Mouse (Mus musculus): ENCODE measurements around the gene Ephb2. TPM values are rescaled to one million over a fixed set of nuclear protein-coding genes. Genes with fewer than 3 reads are reported as not detected.

Gene Ephb2
- total RNA-seq, 1 experiment from 2014 or later = 11.3 TPM

- DNase-seq = no peak
These were observed 671 bp upstream of the Ephb2 start for GRCm38 (mm10) chr4:136836387-136836931.

DNA sequence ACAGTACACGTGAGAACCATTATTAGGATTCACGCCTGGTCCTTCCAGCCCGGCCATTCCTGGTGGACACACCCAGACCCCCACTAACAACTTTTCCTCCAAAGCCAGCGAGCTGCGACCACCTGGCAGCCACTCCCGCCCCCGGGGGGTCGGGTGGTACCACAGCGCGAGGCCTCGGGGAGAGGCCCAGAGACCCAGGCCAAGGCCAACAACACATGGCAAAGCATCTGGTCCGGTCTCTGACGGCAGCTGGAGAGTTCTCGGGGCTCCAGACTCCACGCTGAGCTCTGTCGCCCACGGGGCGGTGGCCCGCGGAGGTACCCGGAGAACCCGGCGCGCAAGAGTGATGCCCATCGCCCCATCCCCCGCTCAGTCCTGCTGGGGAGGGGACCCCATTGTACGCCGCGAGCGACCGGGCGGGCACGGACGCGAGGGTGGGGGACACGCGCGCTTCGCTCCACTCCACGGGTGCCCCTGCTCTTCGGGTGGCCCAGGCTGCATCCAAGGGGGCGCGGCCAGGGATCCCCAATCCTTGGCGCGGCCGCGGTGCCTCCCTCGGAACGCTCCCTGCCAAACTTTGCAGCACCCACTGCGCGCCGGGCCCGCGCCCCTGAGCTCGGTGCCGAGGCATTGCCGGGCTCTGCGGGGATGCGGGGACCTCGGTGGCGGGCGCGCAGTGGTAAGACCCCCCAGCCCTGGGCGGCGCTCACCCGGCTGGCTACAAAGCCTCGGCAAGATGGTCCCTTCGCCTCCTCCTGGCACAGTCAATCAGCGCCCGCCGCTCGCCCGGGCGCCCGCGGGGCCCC, 770 bp downstream of the Ephb2 start:
- peak; percentile 54 for DNase-seq

DNA sequence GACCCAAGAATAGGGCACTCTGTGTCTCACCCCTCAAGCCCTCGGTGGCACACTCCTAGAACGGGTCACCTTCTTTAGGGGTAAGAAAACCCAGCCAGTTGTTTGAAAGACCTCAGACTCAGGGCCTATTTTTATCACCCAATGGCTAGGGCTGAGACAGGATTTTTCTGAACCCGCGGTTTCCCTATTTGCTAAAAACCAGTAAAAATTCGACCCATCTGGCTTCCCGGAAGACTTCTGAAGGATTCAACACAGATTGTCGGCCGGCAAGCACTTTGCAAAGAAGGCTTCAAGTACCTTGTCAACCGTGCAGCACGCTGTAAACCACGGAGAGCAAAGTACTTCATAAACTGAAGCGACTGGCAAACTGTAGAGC, 1.4 kb downstream of the Ephb2 start:
- no peak for DNase-seq

- DNase-seq = no peak
These were observed 2.0 kb downstream of the Ephb2 start for GRCm38 (mm10) chr4:136833619-136834351.

GRCm38 (mm10) chr4:136832559-136833232, 3.1 kb downstream of the Ephb2 start:
- DNase-seq = no peak

DNA sequence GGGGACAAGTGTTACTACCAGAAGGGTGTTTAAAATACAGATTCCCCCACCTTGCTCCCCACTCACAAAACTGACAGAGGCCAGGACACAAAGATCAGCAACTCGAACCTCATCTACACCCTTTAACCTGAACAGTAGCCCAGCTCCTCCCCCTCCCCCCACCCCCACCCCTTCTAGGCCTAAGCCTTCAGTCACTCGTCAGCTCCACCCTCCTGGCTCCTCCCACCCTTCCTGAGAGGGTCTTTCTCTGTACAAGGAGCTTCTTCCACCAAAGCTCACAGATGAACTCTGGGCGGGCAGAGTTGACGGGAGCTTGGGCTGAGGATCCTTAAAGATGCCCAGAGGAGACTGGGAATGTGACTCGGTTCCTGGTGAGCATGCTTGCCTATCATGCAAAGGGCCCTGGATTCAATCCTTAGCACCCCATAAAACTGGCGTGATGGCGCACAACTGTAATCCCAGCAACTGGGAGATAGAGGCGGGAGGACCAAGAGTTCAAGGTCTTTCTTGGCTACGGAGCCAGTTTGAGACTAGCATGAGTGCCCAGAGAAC, 5.4 kb downstream of the Ephb2 start:
- DNase-seq = no peak

GRCm38 (mm10) chr4:136829837-136830236, 6.0 kb downstream of the Ephb2 start:
- DNase-seq = no peak

GRCm38 (mm10) chr4:136828664-136829569, 6.9 kb downstream of the Ephb2 start:
- DNase-seq = peak; percentile 45

DNA sequence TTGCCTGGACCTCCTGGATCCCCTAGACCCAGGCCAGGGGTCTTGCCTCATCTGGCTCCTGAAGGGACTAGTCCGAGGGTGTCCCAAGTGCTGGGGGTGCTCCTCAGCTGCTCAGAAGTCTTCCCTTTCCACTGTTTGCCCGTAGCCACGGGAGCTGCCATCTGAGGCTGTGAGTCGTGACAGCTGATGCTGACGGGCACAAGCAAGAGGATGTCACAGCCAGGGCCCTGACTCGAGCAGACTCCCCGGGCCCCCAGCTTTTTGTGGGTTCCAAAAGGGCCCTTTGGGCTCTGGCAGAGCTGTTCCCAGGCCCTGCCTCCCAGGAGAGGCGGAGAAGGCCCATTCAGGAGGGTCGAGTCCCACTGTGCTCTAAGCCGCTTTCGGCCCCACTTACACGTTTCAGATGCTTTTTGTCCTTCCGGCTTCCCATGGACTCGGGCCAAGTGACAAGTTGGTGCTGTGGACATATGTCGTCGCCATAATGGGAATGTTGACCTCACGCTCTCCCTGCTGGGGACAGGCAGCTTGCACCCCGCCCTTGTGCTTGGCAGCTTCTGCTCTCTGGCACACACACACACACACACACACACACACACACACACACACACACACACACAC, 10.7 kb downstream of the Ephb2 start:
- no peak for DNase-seq

GRCm38 (mm10) chr4:136820069-136820522, 15.7 kb downstream of the Ephb2 start:
- no peak for DNase-seq

DNA sequence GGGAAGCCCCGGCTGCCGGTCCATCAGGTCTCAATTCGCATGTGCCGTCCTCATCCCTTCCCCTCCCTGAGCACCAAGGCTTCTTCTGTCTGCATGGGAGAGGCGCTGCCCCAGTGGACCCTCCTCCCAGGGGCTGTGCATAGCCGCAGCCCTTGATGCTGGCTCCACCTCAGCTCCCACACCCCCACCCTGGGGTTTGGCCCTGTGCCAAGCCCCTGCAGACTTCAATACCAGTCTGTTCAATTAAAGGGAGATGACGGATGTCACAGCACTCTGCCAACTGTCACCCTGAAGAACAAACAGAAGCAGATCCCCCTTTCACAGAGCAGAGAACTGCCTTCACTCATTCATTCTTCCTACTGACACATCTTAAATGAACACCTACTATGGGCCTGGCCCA, 19.1 kb downstream of the Ephb2 start:
- DNase-seq = no peak

DNA sequence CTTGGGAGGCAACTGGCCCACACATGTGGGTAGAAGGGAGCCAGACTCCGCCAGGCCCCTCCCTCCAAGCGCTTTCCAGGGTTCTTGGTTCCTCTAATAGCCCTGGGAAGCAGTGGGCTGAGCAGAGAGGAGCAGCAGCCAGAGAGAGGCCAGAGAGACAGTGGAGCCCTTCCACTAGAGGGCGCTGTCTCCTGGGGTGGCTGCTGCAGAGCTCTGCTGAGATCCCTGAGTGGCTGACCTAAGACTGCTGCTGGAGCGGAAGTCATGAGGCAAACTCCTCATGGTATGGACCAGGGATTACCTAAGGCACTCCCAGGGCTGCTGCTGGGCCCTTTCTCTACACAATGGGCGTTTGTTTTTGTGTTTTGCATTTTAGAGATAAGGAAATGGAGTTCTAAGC, 20.4 kb downstream of the Ephb2 start:
- peak; percentile 63 for DNase-seq

GRCm38 (mm10) chr4:136812543-136812942, 23.2 kb downstream of the Ephb2 start:
- no peak for DNase-seq

DNA sequence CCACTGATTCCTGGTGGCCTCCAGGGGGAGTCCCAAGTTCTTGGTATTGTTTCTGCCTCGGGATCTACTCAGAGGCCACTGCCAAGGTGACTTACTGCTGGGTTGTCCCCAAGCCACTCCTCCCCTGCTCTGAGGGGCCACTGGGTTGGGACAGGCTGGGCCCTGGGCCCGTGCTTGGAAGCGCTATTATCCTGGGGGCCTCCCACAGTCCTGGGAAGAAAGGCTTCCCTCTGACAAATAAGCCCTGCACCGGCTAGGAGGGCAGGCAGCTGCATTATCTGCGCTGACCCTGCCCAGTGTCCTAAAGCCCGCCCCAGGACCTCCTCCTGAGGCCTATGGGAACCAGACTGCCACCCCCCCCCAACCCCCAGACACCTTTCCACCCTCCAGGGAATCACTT, 24.2 kb downstream of the Ephb2 start:
- DNase-seq = no peak

DNA sequence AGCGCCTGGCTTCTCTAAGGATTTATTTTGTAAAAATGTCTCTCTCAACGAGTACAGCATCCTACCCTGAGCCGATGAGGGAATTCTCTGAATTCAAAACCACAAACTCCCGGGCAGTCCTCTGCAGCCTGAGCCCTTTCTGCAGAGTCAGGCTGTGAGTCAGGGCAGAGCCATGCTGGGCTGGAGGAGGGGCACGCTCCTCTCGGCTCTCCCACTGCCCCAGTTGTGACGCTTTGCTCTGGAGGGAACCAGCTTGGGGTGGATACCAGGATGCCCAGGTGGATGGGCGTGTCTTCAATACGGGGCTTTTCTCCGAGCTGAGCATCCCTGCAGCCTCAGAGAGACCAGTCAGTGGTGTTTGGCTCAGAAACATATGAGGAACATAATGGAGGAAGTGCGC, 27.3 kb downstream of the Ephb2 start:
- no peak for DNase-seq

GRCm38 (mm10) chr4:136807448-136808009, 28.3 kb downstream of the Ephb2 start:
- peak; percentile 31 for DNase-seq

DNA sequence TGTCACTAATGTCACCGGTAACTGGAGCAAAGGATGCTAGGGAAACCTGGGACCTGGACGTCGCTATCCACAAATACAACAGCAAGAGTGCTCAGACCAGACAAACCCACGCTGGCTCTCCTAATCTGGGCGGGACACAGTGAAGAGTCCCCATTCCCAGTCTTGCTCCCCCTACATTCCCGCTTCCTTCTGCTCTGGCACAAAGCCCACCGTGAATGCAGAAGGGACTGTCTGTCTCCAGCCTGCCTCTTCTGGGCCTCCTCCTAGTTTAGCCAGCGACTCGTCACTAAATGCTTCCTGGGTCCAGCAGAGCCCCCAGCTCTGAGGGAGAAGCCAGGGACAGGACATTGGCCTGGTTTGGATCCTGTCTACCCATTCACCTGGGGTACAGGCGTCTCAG, 29.5 kb downstream of the Ephb2 start:
- no peak for DNase-seq

- no peak for DNase-seq
These were observed 31.4 kb downstream of the Ephb2 start for GRCm38 (mm10) chr4:136804343-136804742.

GRCm38 (mm10) chr4:136802446-136802845, 33.3 kb downstream of the Ephb2 start:
- peak; percentile 26 for DNase-seq

DNA sequence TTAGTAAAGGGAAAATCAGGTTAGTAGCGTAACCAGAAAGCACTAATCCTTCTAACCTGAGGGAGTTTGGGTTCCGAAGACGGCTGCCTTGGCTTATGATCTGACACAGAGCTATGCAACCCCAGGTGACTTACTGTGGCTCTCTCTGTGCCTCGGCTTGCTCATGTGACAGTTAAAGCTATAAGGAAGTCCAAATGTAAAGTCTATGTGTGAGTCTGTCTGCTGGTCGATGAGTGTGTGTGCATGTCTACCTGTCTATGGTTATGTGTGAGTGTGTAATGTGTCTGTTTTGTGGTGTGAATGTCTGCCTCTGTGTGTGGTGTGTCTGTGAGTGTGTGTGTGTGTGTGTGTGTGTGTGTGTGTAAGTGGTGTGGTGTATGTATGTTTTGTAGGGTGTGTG, 33.8 kb downstream of the Ephb2 start:
- no peak for DNase-seq

- no peak for DNase-seq
These were observed 34.3 kb downstream of the Ephb2 start for GRCm38 (mm10) chr4:136801463-136801862.

Measured in adrenal gland, postnatal 14 days (tissue).